Mouse (Mus musculus): ENCODE data around the gene Rab40c.

DNA sequence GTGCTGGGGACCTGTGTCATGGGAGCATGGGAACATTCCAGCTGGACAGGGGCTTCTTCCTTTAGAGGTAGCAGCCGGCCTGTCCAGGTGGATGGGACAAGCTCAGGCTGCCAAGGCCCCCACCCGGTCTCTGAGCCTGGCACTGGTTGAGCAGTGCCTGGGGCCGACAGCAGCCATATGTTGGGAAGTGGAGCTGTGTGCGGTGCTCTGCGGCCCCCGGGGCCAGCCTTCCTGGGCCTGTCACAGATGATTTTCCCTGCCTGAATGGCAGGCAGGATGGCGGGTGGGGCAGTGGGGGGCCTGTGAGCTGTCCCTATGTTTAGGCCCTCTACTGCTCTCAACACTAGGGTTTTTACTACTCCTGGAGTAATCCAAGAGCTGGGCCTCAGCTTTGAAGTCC, 36.7 kb upstream of the Rab40c start:
- no peak for TF ChIP-seq CTCF (IDR thresholded peaks at IDR 0.05; ENCODE audit: low read depth)
- no peak for TF ChIP-seq EP300 (IDR thresholded peaks at IDR 0.05; ENCODE audit: low read depth)
